Mouse (Mus musculus) hindbrain, embryonic 10.5 days (tissue): ENCODE data around the gene Spryd4. TPM values are rescaled to one million over a fixed set of nuclear protein-coding genes. Genes with fewer than 3 reads are reported as not detected.
"Not testable (repeated sequence)": the region's sequence is repeated elsewhere in the genome, so short reads cannot be mapped to it uniquely, and the experiment has no call there.

Source experiments
- DNase-seq: peaks from one replicate; pipeline ENCODE4 v3.0.0-alpha.2; 2017; ENCODE audit warnings: low spot score
- H3K27ac ChIP-seq: fragments of 300-500 bp; sonication (generic); 2 replicates; pipeline ENCODE4 v1.5.1; 2016; ENCODE audit warnings: mild to moderate bottlenecking, moderate library complexity
- H3K27me3 ChIP-seq: fragments of 300-500 bp; sonication (generic); 2 replicates; pipeline ENCODE4 v1.6.1; 2016; ENCODE audit warnings: mild to moderate bottlenecking; ENCODE audit not compliant: poor library complexity, insufficient read depth, severe bottlenecking
- H3K36me3 ChIP-seq: fragments of 300-500 bp; sonication (generic); 2 replicates; pipeline ENCODE4 v1.6.1; 2016; ENCODE audit warnings: mild to moderate bottlenecking, moderate library complexity
- H3K4me1 ChIP-seq: fragments of 300-500 bp; sonication (generic); replicated peaks from 2 replicates; pipeline ENCODE4 v1.6.1; 2016; ENCODE audit warnings: mild to moderate bottlenecking
- H3K4me3 ChIP-seq: fragments of 300-500 bp; sonication (generic); 2 replicates; pipeline ENCODE4 v1.5.1; 2016; ENCODE audit warnings: mild to moderate bottlenecking, moderate library complexity
- H3K9me3 ChIP-seq: fragments of 300-500 bp; sonication (generic); 2 replicates; pipeline ENCODE4 v1.6.1; 2016; ENCODE audit warnings: mild to moderate bottlenecking, moderate library complexity
- WGBS: fragments of 180-500 bp; shearing (Covaris S2); methylation state at CpG from one replicate; pipeline ENCODE4 v1.1.7; 2016; 5-methylcytosine and 5-hydroxymethylcytosine counted together
- polyA plus RNA-seq: library from polyadenylated mRNA; unstranded; fragments of >200 nt; fragmentation: Nextera tagmentation; extraction: Ambion mirVana; gene quantifications from 2 replicates; pipeline ENCODE4 v1.2.1, GENCODE M21; 2016

Gene Spryd4
- 27.3 and 27.5 TPM in 2 replicates for polyA plus RNA-seq

GRCm38 (mm10) chr10:128211390-128212108 lies at the start of gene Spryd4:
Gene Spryd4 (minus strand): TSS chr10:128211807.
- Histone ChIP-seq H3K27me3 (peaks cover 16% of the 10 kb centered on the region), H3K4me3 (peak within 1 kb of the TSS; percentile 72), H3K36me3 (peaks cover 11% of the 10 kb centered on the region), H3K4me1 (peaks cover 21% of the 10 kb centered on the region), H3K27ac (peak within 1 kb of the TSS; percentile 85), H3K9me3 (no peaks in the 10 kb centered on the region)
- DNase-seq = peak; percentile 93
- WGBS = under 1% methylated on average over 30 of the region's 30 CpGs

DNA sequence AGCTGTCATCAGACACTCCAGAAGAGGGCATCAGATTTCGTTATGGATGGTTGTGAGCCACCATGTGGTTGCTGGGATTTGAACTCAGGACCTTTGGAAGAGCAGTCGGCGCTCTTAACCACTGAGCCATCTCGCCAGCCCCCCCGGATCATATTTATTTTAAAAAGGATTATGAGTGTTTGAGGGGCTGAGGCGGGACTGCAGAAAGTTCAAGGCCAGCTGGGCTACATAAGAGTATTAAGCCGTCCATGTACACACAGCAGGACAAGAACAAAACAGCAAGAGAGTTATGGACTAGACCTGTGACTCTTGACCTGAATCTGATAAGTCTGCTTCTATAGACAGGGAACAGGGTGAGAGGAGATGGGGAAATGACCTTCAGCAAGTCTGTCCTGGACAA lies 48.8 kb upstream of the Spryd4 start:
- not testable (repeated sequence) for H3K27ac ChIP-seq, H3K27me3 ChIP-seq, H3K36me3 ChIP-seq, H3K4me1 ChIP-seq, H3K9me3 ChIP-seq, DNase-seq, H3K4me3 ChIP-seq
- WGBS = 88% methylated on average over 7 of the region's 7 CpGs

DNA sequence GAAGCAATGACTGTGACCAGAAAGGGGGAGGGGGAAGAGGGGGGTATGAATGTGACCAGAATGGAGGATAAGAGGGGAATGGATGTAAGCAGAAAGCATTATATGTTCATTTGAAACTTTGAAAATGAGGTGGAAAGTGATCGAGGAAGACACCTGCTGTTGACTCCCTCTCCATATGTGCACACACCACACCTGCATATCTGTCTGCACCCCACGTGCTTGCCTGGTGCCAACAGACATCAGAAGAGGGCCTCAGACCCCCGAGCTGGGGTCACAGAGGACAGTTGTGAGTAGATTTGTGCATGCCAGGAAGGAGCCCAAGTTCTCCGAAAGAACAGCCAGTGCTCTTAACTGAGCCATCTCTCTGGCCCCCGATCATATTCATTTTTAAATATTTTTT lies 48.3 kb upstream of the Spryd4 start:
- no peaks in the 10 kb centered on the region for H3K9me3 ChIP-seq
- no peaks in the 10 kb centered on the region for H3K27me3 ChIP-seq
- no peak overlapping the region for H3K27ac ChIP-seq
- no peak overlapping the region for H3K4me3 ChIP-seq
- H3K4me1 ChIP-seq = no peaks in the 10 kb centered on the region
- 87% methylated on average over 5 of the region's 5 CpGs for WGBS
- no peaks in the 10 kb centered on the region for H3K36me3 ChIP-seq
- DNase-seq = no peak

GRCm38 (mm10) chr10:128258953-128259352 lies 47.3 kb upstream of the Spryd4 start:
- 85% methylated on average over 4 of the region's 4 CpGs for WGBS

DNA sequence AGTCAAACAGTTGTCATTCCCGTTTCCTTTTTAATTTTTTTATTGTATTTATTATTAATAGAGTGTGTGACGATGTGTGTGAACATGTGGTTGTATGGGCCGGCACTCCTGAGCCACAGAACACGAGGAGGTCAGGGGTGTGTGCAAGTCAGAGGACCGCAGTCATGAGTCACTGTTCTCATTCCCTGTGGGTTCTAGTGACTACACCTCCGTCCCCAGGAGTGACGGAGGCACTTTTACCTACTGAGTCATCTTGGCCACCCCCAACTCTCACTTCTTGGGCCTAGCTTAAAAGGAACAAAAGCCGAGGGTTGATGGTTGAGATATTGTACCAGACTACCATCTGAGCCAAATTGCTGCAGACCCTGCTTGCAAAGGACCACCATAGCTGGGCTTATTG lies 44.7 kb upstream of the Spryd4 start:
- H3K27me3 ChIP-seq = no peaks in the 10 kb centered on the region
- H3K36me3 ChIP-seq = peaks cover 33% of the 10 kb centered on the region
- no peaks in the 10 kb centered on the region for H3K9me3 ChIP-seq
- no peak overlapping the region for H3K4me3 ChIP-seq
- DNase-seq = no peak
- 91% methylated on average over 8 of the region's 8 CpGs for WGBS
- H3K27ac ChIP-seq = no peak overlapping the region
- H3K4me1 ChIP-seq = no peaks in the 10 kb centered on the region

More at GRCm38 (mm10) chr10:128258953-128259352, 47.3 kb upstream of the Spryd4 start:
- DNase-seq = no peak
- H3K4me1 ChIP-seq = no peaks in the 10 kb centered on the region
- H3K4me3 ChIP-seq = no peak overlapping the region
- H3K27ac ChIP-seq = no peak overlapping the region
- peaks cover 8% of the 10 kb centered on the region; the same call in 1 of the 2 replicates for H3K36me3 ChIP-seq
- no peaks in the 10 kb centered on the region for H3K9me3 ChIP-seq
- no peaks in the 10 kb centered on the region for H3K27me3 ChIP-seq

- H3K27ac ChIP-seq = no peak overlapping the region
- no peak overlapping the region for H3K4me3 ChIP-seq
- DNase-seq = no peak
- WGBS = 92% methylated on average over 8 of the region's 8 CpGs
- no peaks in the 10 kb centered on the region for H3K9me3 ChIP-seq
- peaks cover 37% of the 10 kb centered on the region for H3K36me3 ChIP-seq
- H3K27me3 ChIP-seq = no peaks in the 10 kb centered on the region
- H3K4me1 ChIP-seq = no peaks in the 10 kb centered on the region
These were observed 44.3 kb upstream of the Spryd4 start for GRCm38 (mm10) chr10:128255925-128256324.

DNA sequence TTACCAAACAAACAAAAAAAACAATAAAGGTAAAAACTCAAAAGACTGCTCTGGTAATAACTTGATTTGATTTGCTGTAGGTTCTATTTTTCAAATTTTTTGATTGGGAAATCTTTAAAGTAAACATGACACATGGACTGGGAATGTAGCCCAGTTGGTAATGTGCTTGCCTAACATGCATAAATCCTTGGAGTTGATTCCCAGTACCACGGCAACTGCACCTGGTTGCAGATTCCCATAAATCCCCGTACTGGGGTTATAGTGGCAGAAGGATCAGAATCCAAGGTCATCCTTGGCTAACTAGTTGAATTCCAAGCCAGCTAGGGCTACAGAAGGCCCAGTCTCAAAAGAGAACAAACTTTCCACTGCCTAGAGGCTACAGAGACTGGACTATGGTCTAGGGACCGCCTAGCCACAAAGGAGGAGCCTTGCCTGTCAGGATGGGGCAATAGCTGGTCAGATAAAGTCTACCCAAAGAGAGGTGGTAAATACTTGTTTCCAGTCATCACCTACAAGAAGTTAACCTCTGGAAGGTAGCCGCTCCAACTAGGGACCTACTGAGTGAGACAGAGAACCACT lies 42.2 kb upstream of the Spryd4 start, which contains the start of gene Apon:
Gene Apon, plus strand, starts transcription at position 420 of the 579 bp plus-strand sequence.
- DNase-seq = no peak
- 90% methylated on average over 4 of the region's 4 CpGs for WGBS
- Histone ChIP-seq H3K27ac (no peak within 1 kb of the TSS), H3K9me3 (no peaks in the 10 kb centered on the region), H3K4me1 (no peaks in the 10 kb centered on the region), H3K4me3 (no peak within 1 kb of the TSS), H3K27me3 (no peaks in the 10 kb centered on the region), H3K36me3 (peaks cover 59% of the 10 kb centered on the region)

DNA sequence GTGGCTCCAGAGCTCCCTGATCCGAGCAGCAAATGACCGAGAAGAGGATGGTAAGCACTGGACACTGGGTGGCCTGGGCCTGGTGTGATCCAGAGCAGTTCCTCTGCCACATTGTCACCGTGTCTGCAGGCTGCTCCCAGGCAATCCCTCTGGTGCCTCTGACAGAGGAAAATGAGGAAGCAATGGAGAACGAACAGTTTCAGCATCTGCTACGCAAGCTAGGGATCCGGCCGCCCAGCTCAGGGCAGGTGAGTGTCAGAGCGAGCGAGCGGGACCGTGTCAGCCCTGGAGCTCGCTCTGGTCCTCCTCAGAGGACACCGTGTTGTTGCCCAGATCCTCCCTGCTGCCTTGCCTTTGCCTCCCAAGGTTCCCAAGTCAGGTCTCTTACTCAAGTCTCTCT lies 39.0 kb upstream of the Spryd4 start:
- WGBS = 93% methylated on average over 13 of the region's 13 CpGs
- Histone ChIP-seq H3K4me3 (no peak overlapping the region), H3K27ac (no peak overlapping the region), H3K9me3 (no peaks in the 10 kb centered on the region), H3K27me3 (no peaks in the 10 kb centered on the region), H3K4me1 (no peaks in the 10 kb centered on the region; the same call in 1 of the 2 replicates), H3K36me3 (peaks cover 91% of the 10 kb centered on the region)
- DNase-seq = no peak

GRCm38 (mm10) chr10:128247020-128247732 lies 35.6 kb upstream of the Spryd4 start:
- WGBS = 87% methylated on average over 17 of the region's 17 CpGs
- Histone ChIP-seq H3K4me3 (no peak overlapping the region), H3K4me1 (no peaks in the 10 kb centered on the region; the same call in 1 of the 2 replicates), H3K36me3 (peaks cover 100% of the 10 kb centered on the region), H3K27ac (peak overlapping the region; percentile 45; the same call in 1 of the 2 replicates), H3K9me3 (no peaks in the 10 kb centered on the region), H3K27me3 (no peaks in the 10 kb centered on the region)
- no peak for DNase-seq

DNA sequence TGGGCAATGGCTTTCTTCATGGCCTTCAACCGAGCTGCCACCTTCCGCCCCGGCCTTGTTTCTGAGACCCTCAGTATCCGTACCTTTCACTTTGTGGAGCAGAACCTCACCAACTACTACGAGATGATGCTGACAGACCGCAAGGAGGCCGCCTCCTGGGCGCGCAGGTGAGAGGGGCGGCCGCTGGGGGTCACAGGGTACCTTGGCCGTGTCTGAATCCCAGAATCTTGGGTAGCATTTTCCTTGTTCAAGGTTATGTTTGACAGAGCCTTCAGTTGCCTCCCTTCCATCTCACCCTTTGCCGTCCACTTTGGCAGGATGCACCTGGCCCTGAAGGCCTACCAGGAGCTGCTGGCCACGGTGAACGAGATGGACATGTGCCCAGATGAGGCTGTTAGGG lies 32.5 kb upstream of the Spryd4 start:
- 95% methylated on average over 15 of the region's 15 CpGs for WGBS

DNA sequence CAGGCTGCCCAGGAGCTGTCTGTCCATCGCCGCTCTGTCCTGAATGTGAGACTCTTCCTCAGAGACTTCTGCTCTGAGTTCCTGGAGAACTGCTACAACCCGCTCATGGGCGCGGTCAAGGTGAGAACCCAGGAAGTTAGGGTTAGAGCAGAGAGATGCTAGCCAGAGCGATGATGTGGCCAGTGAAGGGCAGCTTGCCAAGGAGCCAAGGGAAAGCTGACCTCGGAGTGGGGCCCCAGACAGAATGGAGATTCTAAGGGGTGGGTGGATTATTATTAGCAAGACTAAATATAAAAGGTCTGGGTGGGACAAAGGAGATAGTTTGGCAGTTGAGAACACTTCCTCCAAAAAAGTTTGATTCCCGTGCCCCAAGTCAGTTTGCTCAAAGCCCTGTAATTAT lies 31.6 kb upstream of the Spryd4 start:
- WGBS = 96% methylated on average over 8 of the region's 8 CpGs
- no peaks in the 10 kb centered on the region; the same call in 1 of the 2 replicates for H3K4me1 ChIP-seq
- H3K9me3 ChIP-seq = no peaks in the 10 kb centered on the region
- H3K36me3 ChIP-seq = peaks cover 96% of the 10 kb centered on the region
- DNase-seq = no peak
- H3K4me3 ChIP-seq = no peak overlapping the region
- H3K27ac ChIP-seq = no peak overlapping the region
- H3K27me3 ChIP-seq = no peaks in the 10 kb centered on the region

More for the DNA sequence above, 32.5 kb upstream of the Spryd4 start:
- H3K9me3 ChIP-seq = no peaks in the 10 kb centered on the region
- H3K4me3 ChIP-seq = no peak overlapping the region
- no peaks in the 10 kb centered on the region; the same call in 1 of the 2 replicates for H3K4me1 ChIP-seq
- H3K27ac ChIP-seq = no peak overlapping the region
- H3K27me3 ChIP-seq = no peaks in the 10 kb centered on the region
- peaks cover 100% of the 10 kb centered on the region for H3K36me3 ChIP-seq
- no peak for DNase-seq

DNA sequence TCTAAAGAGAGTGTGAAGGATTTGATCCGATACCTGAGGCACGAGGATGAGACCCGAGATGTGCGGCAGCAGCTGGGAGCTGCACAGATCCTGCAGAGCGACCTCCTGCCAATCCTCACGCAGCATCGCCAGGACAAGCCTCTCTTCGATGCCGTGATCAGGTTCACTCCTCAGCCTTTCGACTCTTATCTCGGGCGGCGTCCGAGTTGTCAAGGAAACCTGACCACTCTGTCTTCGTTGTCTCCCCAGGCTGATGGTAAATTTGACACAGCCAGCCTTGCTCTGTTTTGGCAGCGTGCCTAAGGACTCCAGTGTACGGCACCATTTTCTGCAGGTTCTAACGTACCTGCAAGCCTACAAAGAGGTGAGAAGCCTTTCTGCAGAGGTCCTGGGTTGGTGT lies 28.5 kb upstream of the Spryd4 start:
- no peaks in the 10 kb centered on the region for H3K27me3 ChIP-seq
- 0 out of 2 replicates have a peak, but pooled peaks cover 6% of the 10 kb centered on the region for H3K4me1 ChIP-seq
- 94% methylated on average over 18 of the region's 18 CpGs for WGBS
- H3K27ac ChIP-seq = no peak overlapping the region
- H3K4me3 ChIP-seq = no peak overlapping the region
- no peaks in the 10 kb centered on the region for H3K9me3 ChIP-seq
- H3K36me3 ChIP-seq = peaks cover 80% of the 10 kb centered on the region
- no peak for DNase-seq

DNA sequence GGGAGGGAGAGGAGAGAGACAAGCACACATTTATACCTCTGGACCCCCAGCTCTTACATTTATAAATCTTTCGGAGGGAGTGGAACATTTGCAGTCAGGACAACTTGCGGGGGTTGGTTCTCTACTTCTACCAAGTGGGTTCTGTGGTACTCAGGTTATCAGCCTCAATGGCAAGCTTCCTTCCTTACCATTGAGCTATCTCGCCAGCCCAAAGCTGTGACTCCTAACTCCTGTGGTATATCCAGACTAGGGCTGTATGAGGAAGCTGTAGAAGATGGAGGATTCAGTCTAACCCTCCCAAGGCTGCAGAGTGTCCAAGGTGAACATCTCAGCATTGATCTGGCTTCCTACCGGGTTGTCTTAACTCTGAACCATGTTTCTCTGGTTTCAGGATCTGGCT lies 27.5 kb upstream of the Spryd4 start:
- H3K27ac ChIP-seq = no peak overlapping the region
- H3K9me3 ChIP-seq = no peaks in the 10 kb centered on the region
- H3K4me3 ChIP-seq = no peak overlapping the region
- H3K27me3 ChIP-seq = no peaks in the 10 kb centered on the region
- WGBS = 93% methylated on average over 4 of the region's 4 CpGs
- H3K36me3 ChIP-seq = peaks cover 76% of the 10 kb centered on the region
- DNase-seq = no peak
- 0 out of 2 replicates have a peak, but pooled peaks cover 6% of the 10 kb centered on the region for H3K4me1 ChIP-seq
